Mouse (Mus musculus) cerebellum, adult 2 months (tissue): ENCODE results near the gene Aars.
"Not testable (repeated sequence)": the region's sequence is repeated elsewhere in the genome, so short reads cannot be mapped to it uniquely, and the experiment has no call there.

Experiments
- CTCF ChIP-seq: fragments of 200-500 bp; IDR thresholded peaks from 2 replicates; pipeline ENCODE4 v1.5.1; 2011; ENCODE audit warnings: low read depth, mild to moderate bottlenecking, control low read depth, low read length, moderate library complexity, borderline replicate concordance; ENCODE audit not compliant: insufficient read depth
- POLR2A ChIP-seq: fragments of 200-500 bp; IDR thresholded peaks from 2 replicates; pipeline ENCODE4 v1.6.1; 2011; ENCODE audit warnings: low read length, control low read depth, borderline replicate concordance; ENCODE audit not compliant: insufficient read depth

DNA sequence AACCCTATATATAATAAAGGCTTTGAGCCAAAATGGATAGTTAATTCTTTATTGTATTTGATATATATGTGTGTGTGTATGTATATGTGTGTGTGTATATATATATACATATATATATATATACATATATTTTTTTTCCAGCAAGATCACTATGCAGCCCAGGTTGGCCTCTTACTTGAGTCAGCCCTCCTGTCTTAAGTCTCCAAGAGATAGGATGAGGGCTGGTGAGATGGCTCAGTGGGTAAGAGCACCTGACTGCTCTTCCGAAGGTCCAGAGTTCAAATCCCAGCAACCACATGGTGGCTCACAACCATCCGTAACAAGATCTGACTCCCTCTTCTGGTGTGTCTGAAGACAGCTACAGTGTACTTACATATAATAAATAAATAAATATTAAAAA lies 6.3 kb upstream of the Aars start:
- TF ChIP-seq CTCF, POLR2A: not testable (repeated sequence)
